Comparison of ENCODE assay signal across 8 mouse cellular contexts in the genomic region with DNA sequence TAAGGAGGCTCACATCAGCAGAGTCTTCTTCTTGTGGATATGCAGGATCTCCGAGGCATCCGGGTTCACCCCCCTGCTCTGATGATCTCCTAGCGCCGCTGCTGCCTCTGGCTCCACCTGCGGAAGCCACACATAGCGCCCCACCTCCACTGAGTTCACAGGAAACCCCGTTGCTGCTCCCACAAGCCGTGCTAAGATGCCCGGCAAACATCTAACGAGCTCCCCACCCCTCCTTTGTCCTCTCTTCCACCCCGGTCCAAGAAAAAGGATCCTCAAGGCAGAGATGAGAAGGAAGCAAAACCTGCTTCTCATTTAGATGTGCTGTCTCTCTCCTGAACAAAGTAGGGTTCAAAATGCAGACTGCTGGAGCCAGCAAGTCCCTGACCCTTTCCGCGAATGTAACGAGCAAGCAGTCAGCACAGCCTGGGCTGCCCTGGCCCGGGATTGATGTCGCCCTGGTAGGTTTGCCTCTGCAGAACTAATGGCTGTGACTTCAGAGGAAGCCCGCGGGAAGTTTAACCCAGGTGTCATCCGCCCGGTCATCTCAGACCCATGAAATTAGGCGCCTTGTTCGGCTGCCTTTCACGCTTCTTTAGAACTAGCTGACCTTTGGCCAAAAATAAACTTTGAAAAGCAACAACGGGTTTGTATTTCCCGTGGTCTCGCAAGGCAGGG. TPM values are rescaled to one million over a fixed set of nuclear protein-coding genes. Genes with fewer than 3 reads are reported as not detected.
DNase-seq lines count a peak whose midpoint lies in the region; ATAC-seq and TF ChIP-seq lines count a peak whose summit lies in the region.

No protein-coding gene starts in this region.

- no peak for TF ChIP-seq CTCF in kidney, postnatal 0 days (IDR thresholded peaks at IDR 0.05; ENCODE audit: low read depth)

- ATAC-seq in forebrain, embryonic 13.5 days, result peak; percentile 62; the same call in 1 of the 2 replicates
- ATAC-seq in kidney, postnatal 0 days (replicated peaks; ENCODE audit: low FRiP score, low read depth), result no peak
- no peak for ATAC-seq in cerebellum, adult (ENCODE audit: insufficient number of reproducible peaks, low FRiP score, low TSS enrichment)

- DNase-seq in adrenal gland, postnatal 10 days, result peak; percentile 25
- no peak for DNase-seq in adrenal gland, postnatal 25 days
- DNase-seq in kidney, postnatal 0 days (ENCODE audit: low spot score), result peak; percentile 44
- DNase-seq in thymus, adult 18-20 months, result peak; percentile 62 to 66
- DNase-seq in cerebellum, postnatal 4 days (ENCODE audit: low spot score in 2 of 2), result no peak

- H3K4me3 ChIP-seq in forebrain, embryonic 13.5 days, result no peak overlapping the region
- H3K4me3 ChIP-seq in kidney, postnatal 0 days (replicated peaks; ENCODE audit: low read depth, low read length), result no peak overlapping the region
- peak overlapping the region; percentile 57 for H3K4me3 ChIP-seq in megakaryocyte, embryonic 14.5 days (replicated peaks)

- H3K27me3 ChIP-seq in forebrain, embryonic 13.5 days, result no peaks in the 10 kb centered on the region
- H3K27me3 ChIP-seq in kidney, postnatal 0 days (ENCODE audit: insufficient read depth, low read length), result no peaks in the 10 kb centered on the region
- peaks cover 27% of the 10 kb centered on the region for H3K27me3 ChIP-seq in megakaryocyte, embryonic 14.5 days (replicated peaks)

- no peaks in the 10 kb centered on the region for H3K36me3 ChIP-seq in forebrain, embryonic 13.5 days (ENCODE audit: poor library complexity, severe bottlenecking)
- no peaks in the 10 kb centered on the region for H3K36me3 ChIP-seq in kidney, postnatal 0 days (ENCODE audit: insufficient read depth, low read length)
- no peaks in the 10 kb centered on the region for H3K36me3 ChIP-seq in megakaryocyte, embryonic 14.5 days (replicated peaks; ENCODE audit: low read length)

- H3K9me3 ChIP-seq in forebrain, embryonic 13.5 days (replicated peaks), result no peaks in the 10 kb centered on the region
- H3K9me3 ChIP-seq in kidney, postnatal 0 days (replicated peaks; ENCODE audit: low read length), result no peaks in the 10 kb centered on the region
- H3K9me3 ChIP-seq in megakaryocyte, embryonic 14.5 days, result no peaks in the 10 kb centered on the region

- peaks cover 24% of the 10 kb centered on the region for H3K4me1 ChIP-seq in forebrain, embryonic 13.5 days
- peaks cover 10% of the 10 kb centered on the region; the same call in 1 of the 2 replicates for H3K4me1 ChIP-seq in kidney, postnatal 0 days (replicated peaks; ENCODE audit: insufficient read depth, low read length)
- peaks cover 5% of the 10 kb centered on the region for H3K4me1 ChIP-seq in megakaryocyte, embryonic 14.5 days

- WGBS in forebrain, embryonic 13.5 days, result 28% methylated on average over 26 of the region's 26 CpGs
- 10% methylated on average over 26 of the region's 26 CpGs for WGBS in kidney, postnatal 0 days

- peak overlapping the region; percentile 24 for H3K4me2 ChIP-seq in forebrain, embryonic 13.5 days
- peak overlapping the region; percentile 38 for H3K4me2 ChIP-seq in kidney, postnatal 0 days (ENCODE audit: low read length)

- no peak overlapping the region for H3K27ac ChIP-seq in forebrain, embryonic 13.5 days
- no peak overlapping the region for H3K27ac ChIP-seq in kidney, postnatal 0 days

- H3K9ac ChIP-seq in forebrain, embryonic 13.5 days, result no peak overlapping the region
- H3K9ac ChIP-seq in kidney, postnatal 0 days (ENCODE audit: low read depth, low read length), result 0 out of 2 replicates have a peak overlapping the region, but pooled peaks have one; percentile 8

RNA-seq across cellular contexts. Expression of a gene that starts 33.4 kb away (rescaled TPM):
- 10 to 100 TPM; 11.6 to 25.7 TPM for total RNA-seq in adrenal gland, postnatal 10 days (2021)
- 0.86 TPM in 1 of 2 replicates, not detected in the other for total RNA-seq in adrenal gland, postnatal 25 days (2021)
- polyA plus RNA-seq in forebrain, embryonic 13.5 days (2015; fragmentation: Nextera tagmentation; extraction: Ambion mirVana), result 0.10 TPM in 1 of 2 replicates, not detected in the other
- polyA plus RNA-seq in kidney, postnatal 0 days (2015; fragmentation: Nextera tagmentation; extraction: Ambion mirVana), result 50.5 and 57.9 TPM in 2 replicates
- not detected in 2 replicates for polyA plus RNA-seq in megakaryocyte, embryonic 14.5 days (2012; ENCODE audit: insufficient read depth, low replicate concordance)

Comparison
In these comparisons a context has a peak if more than half of its experiments do, and no peak if none do; other contexts are left out.
1. DNase-seq: peak in adrenal gland, postnatal 10 days (single experiment), kidney, postnatal 0 days (single experiment) and thymus, adult 18-20 months (2 of 2); none in adrenal gland, postnatal 25 days (single experiment) and cerebellum, postnatal 4 days (0 of 2).
2. RNA of a gene that starts 33.4 kb away (polyA plus RNA-seq): 50.5 to 57.9 TPM in kidney, postnatal 0 days; 0.10 TPM in forebrain, embryonic 13.5 days and not detected in megakaryocyte, embryonic 14.5 days; every median in the first group is over 10 times any median in the second.